Mouse (Mus musculus) kidney, adult 2 months (tissue): ENCODE measurements around the gene Zdhhc14.

ENCODE experiments used
- CTCF ChIP-seq: fragments of 200-500 bp; conservative IDR thresholded peaks from 2 replicates; pipeline ENCODE4 v1.5.1; 2011; ENCODE audit warnings: low read depth, mild to moderate bottlenecking, control low read depth, low read length, moderate library complexity, mixed read lengths; ENCODE audit not compliant: insufficient read depth, insufficient read length
- POLR2A ChIP-seq: fragments of 200-500 bp; IDR thresholded peaks from one replicate; pipeline ENCODE4 v1.6.1; 2011; ENCODE audit warnings: low read depth, low read length, control low read depth

- TF ChIP-seq CTCF (no peak), POLR2A (no peak)
Observed at GRCm38 (mm10) chr17:5763768-5764167, 271.4 kb downstream of the Zdhhc14 start.
